Mouse (Mus musculus) thymus, postnatal 25 days (tissue): ENCODE data around the gene Anapc11.
"Not testable (repeated sequence)": the region's sequence is repeated elsewhere in the genome, so short reads cannot be mapped to it uniquely, and the experiment has no call there.

Source experiments
- DNase-seq: peaks from one replicate; pipeline ENCODE4 v3.0.0; 2022

Gene Anapc11

DNA sequence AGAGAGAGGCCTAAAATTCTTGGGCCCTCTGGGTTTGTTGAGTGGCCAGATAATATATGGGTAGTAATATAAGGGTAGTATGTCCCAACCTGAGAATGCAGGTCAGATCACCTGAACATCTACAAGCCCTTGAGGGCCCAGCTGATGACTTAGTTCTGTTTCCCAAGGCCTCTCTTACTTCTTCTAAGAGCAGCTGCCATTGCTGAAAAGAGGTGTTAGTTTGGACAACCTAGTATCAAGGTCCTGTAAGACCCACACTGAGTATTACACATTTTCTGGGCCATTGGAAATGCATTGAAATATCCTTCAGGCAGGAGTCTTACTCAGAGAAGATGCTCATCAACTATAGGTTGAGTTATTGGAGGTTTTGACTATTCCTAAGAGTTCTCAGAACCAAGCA lies 22.3 kb upstream of the Anapc11 start:
- no peak for DNase-seq

- DNase-seq: no peak
These were observed 21.7 kb upstream of the Anapc11 start for GRCm38 (mm10) chr11:120576365-120576981.

GRCm38 (mm10) chr11:120577211-120578023 lies 20.8 kb upstream of the Anapc11 start:
- DNase-seq: peak; percentile 26

DNA sequence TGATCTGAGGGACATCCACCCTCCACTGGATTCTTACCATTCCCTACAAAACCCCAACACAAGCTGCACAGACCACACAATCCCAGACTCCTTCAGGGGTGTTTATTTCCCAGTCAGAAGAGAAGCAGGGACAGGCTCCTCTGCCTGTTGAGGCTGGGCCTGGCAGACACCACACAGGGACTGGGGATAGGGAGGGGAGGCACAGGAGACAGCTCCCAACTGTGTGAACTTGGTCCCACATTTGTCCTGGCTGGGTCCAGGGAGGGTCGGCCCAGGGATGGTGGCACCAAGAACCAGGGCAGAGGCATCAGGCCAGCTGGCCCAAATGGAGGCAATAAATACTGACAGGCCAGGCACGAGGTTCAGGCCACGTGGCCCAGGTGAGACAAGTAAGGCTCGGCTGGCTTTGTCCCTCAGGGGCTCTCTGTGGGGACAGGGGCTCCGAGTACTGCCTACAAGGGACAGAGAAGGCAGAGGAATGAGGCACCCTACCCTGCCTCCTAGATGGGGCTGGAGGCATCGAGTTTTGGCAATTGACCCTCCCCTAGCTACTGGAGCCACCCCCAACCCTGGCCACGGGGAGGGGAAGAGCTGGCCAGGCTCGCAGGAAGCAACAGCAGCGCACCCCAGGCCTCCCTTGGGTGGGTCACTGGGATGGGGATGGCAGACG lies 20.1 kb upstream of the Anapc11 start:
- DNase-seq: no peak

- DNase-seq: no peak
These were observed 19.5 kb upstream of the Anapc11 start for GRCm38 (mm10) chr11:120578694-120579243.

DNA sequence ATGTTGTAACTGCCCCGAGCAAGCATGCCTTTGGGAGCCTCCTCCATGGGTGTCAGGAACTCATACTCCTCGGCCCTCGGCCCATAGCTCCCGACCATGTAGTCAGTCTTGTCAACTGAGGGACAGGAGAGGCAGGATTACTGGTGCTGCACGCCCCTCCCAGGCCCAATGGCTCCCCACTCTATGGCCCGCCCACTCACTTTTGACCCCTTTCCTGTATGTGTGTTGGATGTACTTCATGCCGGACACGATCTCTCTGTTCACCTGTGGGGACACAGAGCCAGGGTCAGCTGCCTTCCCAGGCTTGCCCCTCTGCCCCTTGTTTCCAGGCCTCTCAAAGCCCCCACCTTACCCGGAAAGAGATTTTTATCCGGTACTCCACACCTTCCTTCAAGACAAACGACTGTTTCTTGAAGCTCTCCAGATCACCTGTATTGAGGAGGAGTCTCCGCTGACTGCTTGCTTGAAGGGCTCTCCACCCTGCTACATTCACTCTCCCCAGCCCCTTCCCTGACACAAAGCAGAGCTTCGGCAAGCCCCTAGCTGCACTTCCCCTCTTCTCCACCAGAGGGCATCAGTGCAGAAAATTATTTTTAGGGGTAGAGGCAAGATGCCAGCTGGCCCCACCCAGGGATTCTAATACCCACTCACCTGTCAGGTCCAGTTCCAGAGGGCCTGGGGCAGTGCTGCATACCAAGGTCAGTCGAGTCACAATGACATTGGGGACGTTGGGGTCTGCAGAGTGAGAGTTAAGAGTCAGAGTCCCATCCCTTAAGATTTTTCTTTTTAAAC lies 18.7 kb upstream of the Anapc11 start:
- peak; percentile 87 for DNase-seq

DNA sequence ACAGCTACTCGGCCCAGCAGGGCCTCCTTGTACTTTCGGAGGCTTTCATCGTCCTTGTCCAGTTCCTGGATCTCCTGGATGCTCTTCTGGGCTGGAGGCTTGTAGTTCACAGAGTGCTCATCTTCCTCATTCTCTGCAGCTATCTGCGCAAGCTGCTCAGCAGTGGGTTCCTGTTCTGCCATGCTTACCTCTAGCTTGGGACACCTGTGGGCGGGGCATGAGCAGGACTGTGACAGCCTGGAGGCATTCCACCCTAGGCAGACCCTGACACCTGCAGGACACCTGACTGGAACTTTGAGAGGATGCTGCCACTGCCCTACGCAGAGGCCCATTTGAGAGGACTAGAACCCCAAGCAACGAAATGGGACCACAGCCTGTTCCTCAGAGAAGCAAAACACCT lies 18.0 kb upstream of the Anapc11 start:
- DNase-seq: peak; percentile 30

DNA sequence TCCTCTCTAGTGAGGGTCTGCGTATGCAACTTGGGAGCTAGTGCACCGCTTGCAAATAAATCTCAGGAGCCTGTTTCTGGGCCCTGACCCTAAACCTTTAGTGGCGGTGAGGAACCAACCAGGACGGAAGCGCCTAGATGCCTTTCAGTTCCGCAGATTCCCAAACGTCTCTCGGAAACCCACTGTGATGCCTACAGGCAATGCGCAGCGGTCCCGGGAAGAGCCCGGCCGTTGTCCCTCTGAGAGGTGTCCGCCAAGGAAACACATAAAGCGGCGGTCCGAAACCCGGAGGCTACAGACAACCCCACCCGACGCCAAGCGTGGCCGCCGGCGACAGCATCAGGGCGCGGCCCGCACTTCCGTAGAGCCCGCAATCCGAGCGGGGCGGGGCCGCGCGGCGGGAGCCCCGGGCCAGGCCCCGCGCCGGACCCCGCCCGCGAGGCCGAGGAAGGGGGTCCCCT lies 17.3 kb upstream of the Anapc11 start:
- DNase-seq: peak; percentile 51

DNA sequence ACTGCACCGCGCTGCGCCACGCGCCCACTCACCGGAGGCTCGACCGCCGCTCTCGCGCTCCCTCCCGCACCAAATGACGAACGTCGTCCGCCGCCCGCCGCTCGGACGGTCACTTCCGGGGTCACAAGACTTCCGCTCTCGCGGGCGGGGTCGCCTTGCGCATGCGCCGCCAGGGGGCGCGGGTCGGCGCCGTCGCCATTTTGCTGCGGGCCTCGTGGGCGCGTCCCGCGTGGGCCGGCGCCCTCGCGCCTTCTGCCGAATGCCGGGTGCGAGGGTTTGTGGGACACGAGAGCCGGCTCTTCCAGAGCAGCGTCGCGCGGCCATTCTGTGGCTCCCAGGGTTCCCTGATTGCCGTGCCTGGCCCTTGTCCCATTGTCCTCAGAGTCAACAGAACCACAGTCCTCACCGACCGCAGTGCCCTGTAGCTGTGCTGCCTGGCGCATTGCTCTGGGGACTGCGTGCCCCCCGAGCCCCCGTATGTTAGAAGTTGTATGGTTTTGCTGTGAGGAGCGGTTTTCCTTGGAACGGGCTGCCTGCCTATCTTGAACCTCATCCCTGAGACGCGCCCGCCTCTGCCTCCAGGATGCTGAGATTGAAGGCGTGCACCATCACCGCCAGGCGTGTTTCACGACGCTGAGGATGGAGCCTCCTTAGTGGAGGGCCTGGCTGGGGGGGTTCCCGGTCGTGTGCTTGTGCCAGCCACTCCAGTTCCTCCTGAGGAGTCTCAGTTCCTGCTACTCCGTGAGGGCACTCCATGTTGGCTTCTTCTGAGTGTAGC lies 16.5 kb upstream of the Anapc11 start, which contains the start of gene Arhgdia:
Gene Arhgdia (minus strand): TSS at position 135 of the 778 bp plus-strand sequence.
- peak; percentile 90 for DNase-seq

DNA sequence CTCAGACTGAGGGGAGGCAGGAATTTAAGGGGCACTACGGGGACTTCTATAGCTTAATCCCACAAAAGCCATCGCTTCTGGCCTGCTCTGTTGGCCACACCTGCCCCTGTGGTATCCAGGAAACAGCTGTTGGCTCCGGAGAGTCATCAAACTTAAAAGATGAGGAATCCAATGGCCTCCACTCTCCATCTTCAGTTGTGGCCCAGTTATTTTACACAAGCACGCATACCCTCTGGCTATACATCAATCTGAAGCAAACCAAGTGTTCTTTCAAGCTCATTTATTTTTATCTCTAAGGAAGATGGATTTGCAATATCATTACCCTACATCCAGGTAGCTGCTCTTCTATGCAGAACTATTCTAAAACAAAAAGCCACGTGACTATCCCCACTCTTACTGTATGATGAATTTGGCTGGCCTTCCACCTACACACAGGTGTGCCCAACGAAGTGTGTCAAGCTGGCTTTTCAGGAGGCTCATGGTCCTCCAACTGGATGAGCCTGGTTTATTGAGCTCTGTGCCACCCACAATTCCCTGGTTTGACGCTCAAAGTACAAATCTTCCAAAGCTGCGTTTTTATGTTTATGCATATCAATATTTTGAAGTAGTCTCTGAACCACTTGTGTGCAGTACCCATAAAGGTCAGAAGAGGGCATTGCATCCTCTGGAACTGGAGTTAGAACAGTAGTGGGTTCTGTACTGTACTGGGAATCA lies 15.8 kb upstream of the Anapc11 start:
- DNase-seq: peak; percentile 64

- not testable (repeated sequence) for DNase-seq
These were observed 15.3 kb upstream of the Anapc11 start for GRCm38 (mm10) chr11:120582982-120583293.

- DNase-seq: no peak
These were observed 14.3 kb upstream of the Anapc11 start for GRCm38 (mm10) chr11:120583937-120584336.

GRCm38 (mm10) chr11:120588531-120588930 lies 9.7 kb upstream of the Anapc11 start:
- DNase-seq: no peak

DNA sequence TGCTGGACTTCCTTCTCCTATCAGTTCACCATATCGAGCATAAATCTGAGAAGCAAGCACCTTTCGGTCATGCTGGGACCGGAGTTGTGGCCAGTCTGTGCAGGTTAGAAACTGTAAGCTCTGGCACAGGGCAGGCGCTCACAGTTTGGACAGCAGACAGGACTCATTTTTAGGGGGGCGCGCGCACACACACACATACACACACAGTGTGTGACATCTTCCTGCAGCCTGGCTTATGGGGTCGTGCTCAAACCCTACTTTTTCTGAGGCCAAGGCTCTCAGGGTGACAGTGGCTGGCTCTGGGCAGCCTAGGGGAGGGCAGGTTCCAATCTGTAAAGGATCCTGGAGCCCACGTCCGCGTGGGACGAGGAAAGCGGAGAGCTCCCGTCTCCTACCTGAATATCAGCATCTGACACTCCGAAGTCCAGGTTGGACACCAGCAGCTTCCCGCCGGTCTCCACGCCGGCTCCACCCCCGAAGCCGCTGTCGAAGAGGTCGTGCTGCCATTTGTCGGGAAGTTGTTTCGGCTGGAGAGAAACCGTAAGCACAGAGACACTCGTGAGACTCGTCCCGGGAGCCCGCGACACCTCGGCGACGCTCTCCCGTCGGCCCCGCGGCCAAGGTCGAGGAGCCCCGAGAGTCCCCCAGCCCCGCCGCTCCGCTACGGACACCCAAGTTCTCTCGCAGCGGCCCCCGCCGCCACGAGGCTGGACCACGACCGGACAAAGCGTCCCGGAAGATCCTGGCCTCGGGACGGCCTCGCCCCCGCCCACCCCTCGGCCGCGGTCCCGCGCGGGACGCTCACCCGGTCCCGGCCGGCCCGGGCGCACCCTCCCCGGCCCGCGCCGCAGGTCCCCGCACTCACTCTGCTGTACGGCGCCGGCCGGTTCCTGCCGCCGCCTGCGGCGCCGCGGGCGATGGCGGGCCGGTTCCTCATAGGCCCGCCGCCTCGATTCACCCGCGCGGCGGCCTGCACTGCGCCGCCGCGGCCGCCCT lies 683 bp upstream of the Anapc11 start:
- DNase-seq: no peak

- no peak for DNase-seq
These were observed 849 bp downstream of the Anapc11 start for GRCm38 (mm10) chr11:120598990-120599549.

- no peak for DNase-seq
These were observed 2.5 kb downstream of the Anapc11 start for GRCm38 (mm10) chr11:120600716-120601115.

DNA sequence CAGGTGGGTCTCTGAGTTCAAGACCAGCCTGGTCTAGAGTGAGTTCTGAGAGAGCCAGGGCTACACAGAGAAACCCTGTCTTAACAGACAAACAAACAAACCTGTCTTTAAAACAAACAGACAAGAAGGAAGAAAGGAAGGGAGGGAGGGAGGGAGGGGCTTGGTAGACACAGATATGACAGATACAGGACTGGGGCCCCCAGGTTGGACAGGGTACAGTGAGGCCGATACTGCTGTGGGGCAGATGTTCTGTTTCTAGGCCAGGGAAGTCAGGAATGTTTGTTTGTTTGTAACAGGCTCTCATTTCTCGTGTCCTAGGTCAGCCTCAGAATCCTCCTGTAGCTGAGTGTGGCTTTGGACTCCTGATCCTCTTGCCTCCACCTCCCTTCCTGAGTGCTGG lies 5.3 kb downstream of the Anapc11 start:
- DNase-seq: no peak

DNA sequence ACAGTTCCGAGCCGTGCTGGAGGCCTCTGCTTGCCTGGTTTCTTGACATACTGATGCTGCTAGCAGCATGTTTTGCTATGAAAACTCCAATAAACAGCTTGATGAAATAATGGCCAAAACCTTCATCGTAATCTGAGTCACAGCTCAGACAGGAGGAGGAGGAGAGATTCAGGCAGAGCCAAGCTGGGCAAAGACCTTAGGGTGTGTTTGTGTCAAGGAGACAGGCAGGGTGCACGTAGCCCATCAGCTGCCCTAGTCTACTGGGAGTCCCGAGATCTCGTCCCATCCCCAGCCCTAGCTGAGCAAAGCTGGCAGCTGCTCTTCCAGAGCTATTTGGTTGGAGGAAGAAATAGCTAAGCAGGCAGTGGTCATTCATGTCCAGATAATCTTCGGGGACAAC lies 7.4 kb downstream of the Anapc11 start:
- no peak for DNase-seq

DNA sequence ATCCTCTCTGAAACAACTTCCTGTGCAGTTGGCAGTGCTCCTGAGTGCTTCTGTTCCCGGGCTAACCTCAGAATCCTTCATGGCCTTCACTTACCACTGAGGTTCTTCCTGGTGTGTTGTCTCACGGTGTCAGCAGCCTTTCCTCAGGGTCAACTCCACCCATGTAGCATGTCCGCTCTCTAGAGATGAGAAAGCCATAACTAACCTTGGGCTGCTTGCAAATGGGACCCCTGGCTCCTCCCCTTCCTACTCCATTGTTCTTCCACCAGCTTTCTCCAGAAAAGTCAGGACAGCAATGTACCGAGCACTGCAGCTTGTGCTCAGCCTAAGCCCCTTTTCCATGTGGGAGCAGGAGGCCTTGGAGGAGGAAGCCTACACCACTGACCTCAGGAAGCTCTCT lies 8.5 kb downstream of the Anapc11 start:
- no peak for DNase-seq
